Mouse (Mus musculus) lung, embryonic 14.5 days (tissue): Measurements from ENCODE around the gene Nipa1. TPM values are rescaled to one million over a fixed set of nuclear protein-coding genes. Genes with fewer than 3 reads are reported as not detected.

Source experiments
- ATAC-seq: fragments of 200-750 bp; cut with Nextera tagmentation; 2 replicates; pipeline ENCODE4 v1.8.0; 2017; ENCODE audit warnings: mild to moderate bottlenecking, moderate TSS enrichment, moderate library complexity; ENCODE audit not compliant: insufficient read depth
- DNase-seq: peaks from one replicate; pipeline ENCODE4 v3.0.0-alpha.2; 2015
- H3K27ac ChIP-seq: fragments of 300-500 bp; sonication (generic); 2 replicates; pipeline ENCODE4 v1.5.1; 2014; ENCODE audit warnings: low read depth, mild to moderate bottlenecking, moderate library complexity
- H3K27me3 ChIP-seq: fragments of 300-500 bp; sonication (generic); 2 replicates; pipeline ENCODE4 v1.6.1; 2014; ENCODE audit warnings: low read length, control low read depth; ENCODE audit not compliant: insufficient read depth
- H3K36me3 ChIP-seq: fragments of 300-500 bp; sonication (generic); 2 replicates; pipeline ENCODE4 v1.6.1; 2014; ENCODE audit warnings: control low read depth; ENCODE audit not compliant: insufficient read depth
- H3K4me1 ChIP-seq: fragments of 300-500 bp; sonication (generic); 2 replicates; pipeline ENCODE4 v1.6.1; 2014; ENCODE audit warnings: antibody characterized with exemption, control low read depth; ENCODE audit not compliant: insufficient read depth
- H3K4me2 ChIP-seq: fragments of 300-500 bp; sonication (generic); 2 replicates; pipeline ENCODE4 v1.6.1; 2014; ENCODE audit warnings: mild to moderate bottlenecking
- H3K4me3 ChIP-seq: fragments of 300-500 bp; sonication (generic); 2 replicates; pipeline ENCODE4 v1.5.1; 2014; ENCODE audit warnings: low read depth, low read length
- H3K9ac ChIP-seq: fragments of 300-500 bp; sonication (generic); 2 replicates; pipeline ENCODE4 v1.6.1; 2014
- H3K9me3 ChIP-seq: fragments of 300-500 bp; sonication (generic); 2 replicates; pipeline ENCODE4 v1.6.1; 2016; ENCODE audit warnings: low read depth, low read length, control low read depth
- CTCF ChIP-seq: IDR thresholded peaks from 2 replicates; pipeline ENCODE4 v1.5.1; 2016; ENCODE audit warnings: antibody characterized with exemption, low read depth
- WGBS: fragments of 180-500 bp; shearing (Covaris S2); extraction: QIAGEN DNeasy Blood & Tissue Kit; methylation state at CpG from one replicate; pipeline ENCODE4 v1.1.7; 2014; 5-methylcytosine and 5-hydroxymethylcytosine counted together
- polyA plus RNA-seq: library from polyadenylated mRNA; unstranded; fragments of >200 nt; fragmentation: Nextera tagmentation; extraction: Ambion mirVana; gene quantifications from 2 replicates; pipeline ENCODE4 v1.2.1, GENCODE M21; 2014

Gene Nipa1
- polyA plus RNA-seq, 1 experiment from 2014 or later = 6.7 TPM

GRCm38 (mm10) chr7:55998997-55999396, 20.8 kb downstream of the Nipa1 start:
- Histone ChIP-seq H3K4me1 (no peaks in the 10 kb centered on the region), H3K9me3 (no peaks in the 10 kb centered on the region), H3K36me3 (no peaks in the 10 kb centered on the region), H3K4me3 (no peak overlapping the region), H3K27ac (no peak overlapping the region), H3K9ac (no peak overlapping the region), H3K27me3 (no peaks in the 10 kb centered on the region), H3K4me2 (no peak overlapping the region)
- TF ChIP-seq CTCF = no peak
- 36% methylated on average over 4 of the region's 4 CpGs for WGBS
- ATAC-seq = no peak
- DNase-seq = no peak

DNA sequence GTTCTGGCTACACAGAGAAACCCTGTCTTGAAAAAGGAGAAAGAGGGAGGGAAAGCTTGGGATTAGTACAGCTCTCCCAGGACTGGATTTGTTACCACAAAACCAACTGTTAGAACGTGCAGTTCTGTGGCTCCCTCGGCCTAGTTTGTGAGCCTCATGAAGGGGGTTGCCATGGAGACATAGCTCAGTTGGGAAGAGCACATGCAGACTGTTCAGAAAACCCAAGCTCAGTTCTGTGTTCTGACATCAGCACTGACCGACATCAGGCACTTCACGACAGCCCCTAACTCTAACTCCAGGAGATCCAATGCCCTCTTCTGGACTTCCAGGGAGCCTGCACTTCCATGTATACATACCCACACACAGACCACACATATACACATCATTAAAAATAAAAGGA, 24.7 kb downstream of the Nipa1 start:
- WGBS = 57% methylated on average over 4 of the region's 4 CpGs
- H3K4me1 ChIP-seq = no peaks in the 10 kb centered on the region
- H3K27me3 ChIP-seq = no peaks in the 10 kb centered on the region
- no peak for DNase-seq
- no peak for ATAC-seq
- H3K9ac ChIP-seq = no peak overlapping the region
- H3K27ac ChIP-seq = no peak overlapping the region
- TF ChIP-seq CTCF = no peak
- H3K4me3 ChIP-seq = no peak overlapping the region
- no peaks in the 10 kb centered on the region for H3K9me3 ChIP-seq
- H3K4me2 ChIP-seq = no peak overlapping the region
- H3K36me3 ChIP-seq = no peaks in the 10 kb centered on the region

GRCm38 (mm10) chr7:55991858-55992257, 27.9 kb downstream of the Nipa1 start:
- H3K9ac ChIP-seq = no peak overlapping the region
- H3K27me3 ChIP-seq = no peaks in the 10 kb centered on the region
- no peaks in the 10 kb centered on the region for H3K36me3 ChIP-seq
- DNase-seq = no peak
- 86% methylated on average over 7 of the region's 7 CpGs for WGBS
- no peak overlapping the region for H3K4me3 ChIP-seq
- TF ChIP-seq CTCF = no peak
- H3K9me3 ChIP-seq = no peaks in the 10 kb centered on the region
- H3K27ac ChIP-seq = no peak overlapping the region
- no peak overlapping the region for H3K4me2 ChIP-seq
- no peak for ATAC-seq
- no peaks in the 10 kb centered on the region for H3K4me1 ChIP-seq

DNA sequence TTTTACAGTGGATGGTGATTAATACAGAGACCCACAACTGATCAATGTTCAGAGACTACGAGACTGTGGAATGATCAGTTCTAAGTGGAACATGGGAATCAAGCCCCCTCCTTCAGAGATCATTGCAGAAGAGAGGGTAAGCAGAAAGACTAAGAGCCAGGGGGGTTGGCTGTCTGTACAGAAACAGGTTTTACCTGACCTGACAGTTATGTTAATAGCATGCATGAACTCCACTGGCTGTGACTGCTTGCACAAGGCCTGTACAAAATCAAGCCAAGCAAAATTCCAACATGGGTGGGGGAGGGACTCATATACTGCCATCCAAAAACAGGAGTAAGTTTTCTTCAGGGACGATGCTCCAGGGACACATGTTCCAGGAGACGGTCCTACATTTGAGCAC, 28.6 kb downstream of the Nipa1 start:
- DNase-seq = no peak
- WGBS = 90% methylated on average over 3 of the region's 3 CpGs

GRCm38 (mm10) chr7:55986526-55987214, 33.1 kb downstream of the Nipa1 start:
- Histone ChIP-seq H3K27ac (no peak overlapping the region), H3K4me2 (peak overlapping the region; percentile 35; the same call in 1 of the 2 replicates), H3K9me3 (no peaks in the 10 kb centered on the region), H3K9ac (no peak overlapping the region), H3K27me3 (no peaks in the 10 kb centered on the region), H3K36me3 (no peaks in the 10 kb centered on the region), H3K4me3 (no peak overlapping the region), H3K4me1 (no peaks in the 10 kb centered on the region)
- ATAC-seq (peak; percentile 63), DNase-seq (peak; percentile 81)
- TF ChIP-seq CTCF = peak; percentile 73
- 38% methylated on average over 13 of the region's 13 CpGs for WGBS

More for the DNA sequence above, 28.6 kb downstream of the Nipa1 start:
- H3K36me3 ChIP-seq = no peaks in the 10 kb centered on the region
- no peaks in the 10 kb centered on the region for H3K4me1 ChIP-seq
- no peak overlapping the region for H3K27ac ChIP-seq
- no peak overlapping the region for H3K4me3 ChIP-seq
- H3K9ac ChIP-seq = no peak overlapping the region
- no peaks in the 10 kb centered on the region for H3K27me3 ChIP-seq
- ATAC-seq = no peak
- no peak for TF ChIP-seq CTCF
- H3K9me3 ChIP-seq = no peaks in the 10 kb centered on the region
- H3K4me2 ChIP-seq = no peak overlapping the region

DNA sequence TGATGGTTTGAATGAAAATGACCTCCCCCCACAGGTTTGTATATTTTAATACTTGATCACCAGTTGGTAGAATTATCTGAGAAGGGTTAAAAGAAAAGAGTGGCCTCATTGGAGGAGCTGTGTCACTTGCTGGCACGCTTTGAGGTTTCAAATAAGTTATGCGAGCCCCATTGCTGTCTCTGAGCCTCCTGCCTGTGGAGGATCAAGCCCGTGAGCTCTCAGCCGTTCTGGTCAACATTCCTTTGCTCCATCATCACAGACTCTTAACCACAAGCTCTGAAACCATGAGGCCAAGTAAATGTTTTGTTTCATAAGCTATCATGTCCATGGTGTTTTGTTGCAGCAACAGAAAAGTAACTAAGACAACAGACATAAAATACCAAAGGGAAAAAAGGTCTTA, 35.0 kb downstream of the Nipa1 start:
- 68% methylated on average over 4 of the region's 4 CpGs for WGBS
- ATAC-seq = no peak
- no peaks in the 10 kb centered on the region for H3K27me3 ChIP-seq
- H3K9me3 ChIP-seq = no peaks in the 10 kb centered on the region
- H3K27ac ChIP-seq = no peak overlapping the region
- DNase-seq = no peak
- no peak overlapping the region for H3K4me2 ChIP-seq
- 0 out of 2 replicates have a peak, but pooled peaks cover 5% of the 10 kb centered on the region for H3K36me3 ChIP-seq
- no peak overlapping the region for H3K9ac ChIP-seq
- no peaks in the 10 kb centered on the region for H3K4me1 ChIP-seq
- no peak for TF ChIP-seq CTCF
- no peak overlapping the region for H3K4me3 ChIP-seq

DNA sequence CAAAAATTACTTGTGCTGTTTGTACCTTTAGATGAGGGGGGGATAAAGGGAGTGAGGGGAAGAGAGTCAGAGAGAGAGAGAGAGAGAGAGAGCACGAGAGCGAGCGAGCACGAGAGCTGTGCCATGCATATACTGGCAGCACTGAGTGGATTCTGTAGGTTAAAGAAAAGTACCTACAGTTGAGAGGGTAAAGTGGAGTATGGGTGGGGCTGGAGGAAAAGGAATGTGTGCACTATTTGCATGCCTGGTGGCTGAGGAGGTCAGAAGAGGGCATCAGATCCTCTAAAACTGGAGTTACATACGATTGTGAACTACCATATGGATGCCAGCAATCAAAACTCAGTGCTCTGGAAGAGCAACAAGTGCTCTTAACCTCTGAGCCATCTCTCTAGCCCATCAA, 36.6 kb downstream of the Nipa1 start:
- Histone ChIP-seq H3K4me1 (no peaks in the 10 kb centered on the region), H3K9me3 (no peaks in the 10 kb centered on the region), H3K4me3 (no peak overlapping the region), H3K9ac (no peak overlapping the region), H3K36me3 (peaks cover 8% of the 10 kb centered on the region; the same call in 1 of the 2 replicates), H3K27ac (no peak overlapping the region), H3K27me3 (no peaks in the 10 kb centered on the region), H3K4me2 (no peak overlapping the region)
- 70% methylated on average over 5 of the region's 5 CpGs for WGBS
- DNase-seq (no peak), ATAC-seq (no peak)
- no peak for TF ChIP-seq CTCF
